Mouse (Mus musculus) cerebellum, postnatal 25 days (tissue): ENCODE measurements around the gene Dst.

Source experiments
- DNase-seq, 2 experiments: peaks; one replicate each; pipeline ENCODE4 v3.0.0; 2021; ENCODE audit warnings: mixed read lengths in 2 of 2

Dst gene

GRCm38 (mm10) chr1:34104846-34105245 lies 196.8 kb downstream of the Dst start:
- no peak for DNase-seq

GRCm38 (mm10) chr1:34106606-34107005 lies 198.6 kb downstream of the Dst start:
- DNase-seq: no peak

- DNase-seq: no peak
These were observed 199.1 kb downstream of the Dst start for GRCm38 (mm10) chr1:34107076-34107475.

GRCm38 (mm10) chr1:34109599-34110210 lies 201.7 kb downstream of the Dst start:
- DNase-seq: no peak

GRCm38 (mm10) chr1:34110862-34111261 lies 202.8 kb downstream of the Dst start:
- no peak for DNase-seq

- no peak for DNase-seq
These were observed 203.9 kb downstream of the Dst start for GRCm38 (mm10) chr1:34111954-34112353.

- DNase-seq: no peak
These were observed 208.4 kb downstream of the Dst start for GRCm38 (mm10) chr1:34116444-34116843.

- DNase-seq: no peak
These were observed 209.0 kb downstream of the Dst start for GRCm38 (mm10) chr1:34117056-34117455.

GRCm38 (mm10) chr1:34117709-34118108 lies 209.7 kb downstream of the Dst start:
- no peak for DNase-seq

- DNase-seq: peak; percentile 41 to 60
These were observed 212.0 kb downstream of the Dst start for GRCm38 (mm10) chr1:34120066-34120465.

- no peak for DNase-seq
These were observed 212.6 kb downstream of the Dst start for GRCm38 (mm10) chr1:34120602-34121001.

- peak; percentile 67 to 83 for DNase-seq
These were observed 213.4 kb downstream of the Dst start for GRCm38 (mm10) chr1:34121157-34122015.

- DNase-seq: no peak
These were observed 214.2 kb downstream of the Dst start for GRCm38 (mm10) chr1:34122198-34122597.

- no peak for DNase-seq
These were observed 214.9 kb downstream of the Dst start for GRCm38 (mm10) chr1:34122905-34123304.

- DNase-seq: no peak
These were observed 215.3 kb downstream of the Dst start for GRCm38 (mm10) chr1:34123334-34123733.

- DNase-seq: no peak
These were observed 216.4 kb downstream of the Dst start for GRCm38 (mm10) chr1:34124376-34124775.

GRCm38 (mm10) chr1:34125148-34125547 lies 217.1 kb downstream of the Dst start:
- DNase-seq: no peak

GRCm38 (mm10) chr1:34127714-34128474 lies 219.9 kb downstream of the Dst start:
- DNase-seq: no peak

- no peak for DNase-seq
These were observed 220.8 kb downstream of the Dst start for GRCm38 (mm10) chr1:34128796-34129195.

GRCm38 (mm10) chr1:34129691-34130090 lies 221.7 kb downstream of the Dst start:
- no peak for DNase-seq

- no peak for DNase-seq
These were observed 222.8 kb downstream of the Dst start for GRCm38 (mm10) chr1:34130804-34131203.

GRCm38 (mm10) chr1:34132875-34133274 lies 224.8 kb downstream of the Dst start:
- no peak for DNase-seq

- no peak for DNase-seq
These were observed 227.5 kb downstream of the Dst start for GRCm38 (mm10) chr1:34135535-34135934.
